In the genomic region with DNA sequence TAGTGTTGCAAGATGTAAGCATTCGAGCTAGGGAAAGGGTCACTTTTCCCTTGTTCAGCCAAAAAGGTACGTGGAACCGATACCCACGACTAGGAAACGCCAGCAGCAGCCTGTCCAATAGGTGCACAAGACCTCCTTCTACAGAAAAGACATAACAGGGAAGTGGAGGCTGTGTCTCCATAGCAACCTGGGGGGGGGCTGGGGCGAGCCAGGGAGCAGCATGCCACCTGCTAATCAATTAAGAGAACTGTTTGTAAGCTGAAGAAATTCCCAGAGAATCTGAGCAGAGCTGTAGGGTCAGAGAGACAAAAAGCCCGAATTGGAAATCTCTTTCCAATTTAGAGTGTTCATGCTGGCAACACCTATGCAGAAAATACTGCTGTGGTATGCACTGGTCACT, we compare ENCODE assay signal across 26 mouse cellular contexts.
DNase-seq lines count a peak whose midpoint lies in the region; ATAC-seq and TF ChIP-seq lines count a peak whose summit lies in the region.
"Had no signal": no experiment of that assay in that cellular context is flagged by ENCODE, and none has a peak within 500 bp of the region (broad histone marks: within the 10 kb centered on the region; RNA-seq: fewer than 3 reads in every experiment).

No protein-coding gene starts in this region.

- no peak overlapping the region for H3K9ac ChIP-seq in hindbrain, embryonic 11.5 days (ENCODE audit: low read depth, low read length)
- no peak overlapping the region for H3K9ac ChIP-seq in hindbrain, embryonic 13.5 days
- H3K9ac ChIP-seq in forebrain, embryonic 14.5 days (ENCODE audit: low read length), result no peak overlapping the region
- H3K9ac ChIP-seq: embryonic facial prominence, embryonic 13.5 days; heart, embryonic 12.5 days; intestine, embryonic 15.5 days; limb, embryonic 12.5 days; liver, embryonic 15.5 days; lung, embryonic 14.5 days had no signal

- H3K9me3 ChIP-seq in hindbrain, embryonic 11.5 days (ENCODE audit: control insufficient read depth, low read length), result no peaks in the 10 kb centered on the region
- H3K9me3 ChIP-seq in hindbrain, embryonic 13.5 days, result no peaks in the 10 kb centered on the region
- H3K9me3 ChIP-seq in G1E (replicated peaks), result no peaks in the 10 kb centered on the region
- no peaks in the 10 kb centered on the region for H3K9me3 ChIP-seq in forebrain, embryonic 14.5 days (replicated peaks; ENCODE audit: control insufficient read depth, low read length)
- H3K9me3 ChIP-seq: embryonic facial prominence, embryonic 13.5 days; heart, embryonic 12.5 days; intestine, embryonic 15.5 days; limb, embryonic 12.5 days; liver, embryonic 15.5 days had no signal

- WGBS in hindbrain, embryonic 11.5 days, result 39% methylated on average over 7 of the region's 7 CpGs
- 28% methylated on average over 7 of the region's 7 CpGs for WGBS in hindbrain, embryonic 13.5 days
- 11% methylated on average over 7 of the region's 7 CpGs for WGBS in forebrain, embryonic 14.5 days

- peak; percentile 14; the same call in 1 of the 2 replicates for ATAC-seq in hindbrain, embryonic 11.5 days (ENCODE audit: low FRiP score)
- no peak for ATAC-seq in hindbrain, embryonic 13.5 days (ENCODE audit: low FRiP score)
- ATAC-seq in G1E (ENCODE audit: extremely low read depth, insufficient number of reproducible peaks, low FRiP score, poor library complexity, severe bottlenecking), result 0 out of 2 replicates have a peak, but pooled peaks have one; percentile 47
- 0 out of 2 replicates have a peak, but pooled peaks have one; percentile 30 for ATAC-seq in forebrain, embryonic 14.5 days
- ATAC-seq in cerebellum, adult (ENCODE audit: insufficient number of reproducible peaks, low FRiP score, low TSS enrichment), result no peak
- ATAC-seq: hindbrain, postnatal 0 days; intestine, embryonic 15.5 days had no signal

- no peak for TF ChIP-seq CTCF in G1E (IDR thresholded peaks at IDR 0.05; ENCODE audit: low read depth, low read length)

- peaks cover 11% of the 10 kb centered on the region for H3K4me1 ChIP-seq in hindbrain, embryonic 11.5 days (replicated peaks; ENCODE audit: control insufficient read depth, insufficient read depth, low read length)
- peaks cover 41% of the 10 kb centered on the region for H3K4me1 ChIP-seq in hindbrain, embryonic 13.5 days (replicated peaks)
- peaks cover 9% of the 10 kb centered on the region; the same call in 1 of the 2 replicates for H3K4me1 ChIP-seq in G1E (ENCODE audit: insufficient read depth, low read depth, low read length)
- peaks cover 28% of the 10 kb centered on the region for H3K4me1 ChIP-seq in forebrain, embryonic 14.5 days (ENCODE audit: control insufficient read depth, insufficient read depth, low read length)
- H3K4me1 ChIP-seq: intestine, embryonic 15.5 days had no signal

- H3K4me2 ChIP-seq in hindbrain, embryonic 11.5 days (replicated peaks; ENCODE audit: low read depth, low read length), result no peak overlapping the region
- no peak overlapping the region for H3K4me2 ChIP-seq in hindbrain, embryonic 13.5 days
- no peak overlapping the region for H3K4me2 ChIP-seq in forebrain, embryonic 14.5 days (ENCODE audit: low read length)
- H3K4me2 ChIP-seq: embryonic facial prominence, embryonic 13.5 days; heart, embryonic 12.5 days; intestine, embryonic 15.5 days; limb, embryonic 12.5 days; liver, embryonic 15.5 days; lung, embryonic 14.5 days had no signal

- no peak overlapping the region; the same call in 1 of the 2 replicates for H3K27ac ChIP-seq in hindbrain, embryonic 11.5 days (ENCODE audit: low read depth, low read length)
- no peak overlapping the region for H3K27ac ChIP-seq in hindbrain, embryonic 13.5 days
- H3K27ac ChIP-seq in forebrain, embryonic 14.5 days (ENCODE audit: low read depth, low read length), result no peak overlapping the region
- H3K27ac ChIP-seq: embryonic facial prominence, embryonic 13.5 days; hindbrain, postnatal 0 days; intestine, embryonic 15.5 days; limb, embryonic 12.5 days; liver, embryonic 15.5 days had no signal

- DNase-seq in hindbrain, embryonic 11.5 days (ENCODE audit: low spot score), result no peak
- peak; percentile 7 for DNase-seq in ES-CJ7 (ENCODE audit: low read depth, low spot score)
- peak; percentile 2 for DNase-seq in G1E (ENCODE audit: low spot score)
- DNase-seq in forebrain, embryonic 14.5 days (ENCODE audit: low spot score), result peak; percentile 25
- DNase-seq in kidney, postnatal 25 days, result no peak
- DNase-seq in heart, adult 9 months (ENCODE audit: low spot score in 2 of 2), result no peak
- DNase-seq: adrenal gland, postnatal 14 days; B cell, adult 2 months; cerebellum, adult 18-20 months; gastrocnemius, postnatal 14 days; heart, adult 11 months; heart, postnatal 4 days; kidney, adult 2 months; kidney, postnatal 14 days; lung, embryonic 14.5 days; right cerebral cortex, adult 18-20 months; spleen, adult 18-20 months; thymus, postnatal 14 days had no signal

- no peak overlapping the region for H3K4me3 ChIP-seq in hindbrain, embryonic 11.5 days (ENCODE audit: low read depth, low read length)
- H3K4me3 ChIP-seq in hindbrain, embryonic 13.5 days, result no peak overlapping the region
- H3K4me3 ChIP-seq in G1E (ENCODE audit: low read depth, low read length), result no peak overlapping the region
- H3K4me3 ChIP-seq in forebrain, embryonic 14.5 days (ENCODE audit: low read depth, low read length), result no peak overlapping the region
- H3K4me3 ChIP-seq: embryonic facial prominence, embryonic 13.5 days; heart, embryonic 12.5 days; intestine, embryonic 15.5 days; limb, embryonic 12.5 days; liver, embryonic 15.5 days had no signal

- no peaks in the 10 kb centered on the region for H3K36me3 ChIP-seq in hindbrain, embryonic 11.5 days (ENCODE audit: control insufficient read depth, insufficient read depth, low read length)
- H3K36me3 ChIP-seq in hindbrain, embryonic 13.5 days, result no peaks in the 10 kb centered on the region
- H3K36me3 ChIP-seq in G1E (replicated peaks), result peaks cover 6% of the 10 kb centered on the region
- H3K36me3 ChIP-seq in forebrain, embryonic 14.5 days (ENCODE audit: control insufficient read depth, insufficient read depth, low read length), result no peaks in the 10 kb centered on the region
- H3K36me3 ChIP-seq: embryonic facial prominence, embryonic 13.5 days; heart, embryonic 12.5 days; intestine, embryonic 15.5 days; limb, embryonic 12.5 days; liver, embryonic 15.5 days had no signal

- no peaks in the 10 kb centered on the region for H3K27me3 ChIP-seq in hindbrain, embryonic 11.5 days (ENCODE audit: control insufficient read depth, insufficient read depth, low read length)
- no peaks in the 10 kb centered on the region for H3K27me3 ChIP-seq in hindbrain, embryonic 13.5 days
- H3K27me3 ChIP-seq in G1E (ENCODE audit: insufficient read depth, low read length), result no peaks in the 10 kb centered on the region
- no peaks in the 10 kb centered on the region for H3K27me3 ChIP-seq in forebrain, embryonic 14.5 days (replicated peaks; ENCODE audit: control insufficient read depth, insufficient read depth, low read length)
- H3K27me3 ChIP-seq: embryonic facial prominence, embryonic 13.5 days; intestine, embryonic 15.5 days; limb, embryonic 12.5 days; liver, embryonic 15.5 days had no signal

Comparison
In these comparisons a context has a peak if more than half of its experiments do, and no peak if none do; other contexts are left out.
1. ATAC-seq: peak in hindbrain, embryonic 11.5 days (single experiment), G1E (single experiment) and forebrain, embryonic 14.5 days (single experiment); none in hindbrain, embryonic 13.5 days (single experiment) and cerebellum, adult (single experiment).
2. DNase-seq: peak in ES-CJ7 (single experiment), G1E (single experiment) and forebrain, embryonic 14.5 days (single experiment); none in hindbrain, embryonic 11.5 days (single experiment), kidney, postnatal 25 days (0 of 2) and heart, adult 9 months (0 of 2).